Mouse (Mus musculus): ENCODE results near the gene Socs3. TPM values are rescaled to one million over a fixed set of nuclear protein-coding genes. Genes with fewer than 3 reads are reported as not detected.
A peak's percentile ranks its signal among the peaks of the same experiment; 100 is the strongest.

The Socs3 gene
- total RNA-seq, 2 experiments from 2014 or later = 3.7 to 3.8 TPM

DNA sequence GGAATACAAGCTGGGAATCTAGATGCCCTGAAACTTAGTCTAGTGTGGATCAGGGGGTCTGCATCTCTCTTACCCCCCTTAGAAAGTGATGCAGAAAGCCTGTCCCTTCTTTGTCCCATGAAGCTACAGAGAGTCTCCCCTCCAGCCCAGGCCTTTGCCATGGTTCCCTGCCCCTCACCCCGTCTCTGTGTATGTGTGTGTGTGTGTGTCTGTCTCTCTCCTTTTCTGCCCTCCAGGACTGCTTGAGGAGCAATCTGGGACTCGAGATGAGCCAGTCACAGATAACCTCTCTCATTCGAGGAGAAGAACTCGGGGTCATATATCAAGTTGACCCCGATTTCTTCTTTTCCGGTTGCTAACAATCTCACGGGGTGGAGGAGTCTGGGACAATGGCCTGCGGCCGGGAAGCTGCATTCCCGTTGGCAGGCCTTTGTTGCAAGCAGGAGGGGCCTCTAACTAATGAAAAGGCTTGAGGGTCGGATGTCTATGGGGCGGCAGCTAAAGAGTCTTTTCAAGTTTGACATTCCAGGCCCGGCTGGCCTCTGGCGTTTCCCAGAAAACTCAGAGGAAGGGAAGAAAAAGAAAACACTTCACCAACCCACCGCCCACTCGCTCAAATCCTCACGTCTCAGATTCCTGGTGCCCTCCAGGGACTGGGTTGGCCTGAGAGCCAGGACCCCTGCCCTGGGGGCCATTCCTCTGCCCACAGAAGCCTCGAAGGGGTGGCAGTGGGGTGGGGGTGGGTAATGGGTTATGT, 5.5 kb upstream of the Socs3 start:
- intact Hi-C loops (cut with DNase I) = no loop called here
- no peak for DNase-seq (ENCODE audit: low spot score in 2 of 2)

DNA sequence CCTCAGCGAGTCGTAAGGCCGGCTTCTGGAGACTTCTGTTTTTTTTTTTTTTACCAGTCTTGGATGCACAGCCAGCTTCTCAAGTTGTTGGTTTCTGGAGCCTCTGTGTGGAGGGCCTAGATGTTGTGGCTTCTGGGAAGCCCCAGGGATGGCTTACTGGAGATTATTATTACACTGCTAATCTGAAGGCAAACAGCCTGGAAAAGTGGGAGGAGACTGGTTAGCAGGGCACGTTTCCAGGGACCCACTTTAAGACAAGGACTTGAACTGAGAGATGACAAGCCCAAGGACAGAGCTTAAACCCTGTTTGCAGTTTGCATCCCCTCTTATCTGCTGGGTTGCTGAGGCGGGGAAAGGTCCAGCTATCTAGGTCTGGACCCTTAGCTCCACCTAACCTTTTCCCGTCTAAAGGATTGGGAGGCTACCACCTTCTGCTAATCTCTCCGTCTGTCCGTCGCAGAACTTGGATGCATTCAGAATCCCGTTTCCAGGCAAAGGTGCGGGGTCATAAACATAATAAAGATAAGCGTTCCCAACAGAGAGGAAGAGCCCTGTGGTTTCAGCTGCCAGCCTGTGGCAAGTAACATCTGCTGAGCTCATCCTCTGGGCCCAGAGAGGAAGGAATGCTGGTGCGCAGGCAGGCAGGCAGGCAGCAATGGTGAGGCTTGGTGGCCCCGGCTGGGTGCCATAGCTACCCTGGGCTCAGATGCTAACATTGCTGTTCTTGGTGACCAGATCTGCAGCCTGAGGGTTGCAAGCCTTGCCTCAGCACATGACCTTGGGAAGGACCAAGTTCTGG, 4.7 kb upstream of the Socs3 start:
- DNase-seq (ENCODE audit: low spot score in 2 of 2) = no peak
- intact Hi-C loops (cut with DNase I) = loop anchor here (5.0 kb wide), 1 partner anchor 62 kb away; no protein-coding TSS in a partner anchor

DNA sequence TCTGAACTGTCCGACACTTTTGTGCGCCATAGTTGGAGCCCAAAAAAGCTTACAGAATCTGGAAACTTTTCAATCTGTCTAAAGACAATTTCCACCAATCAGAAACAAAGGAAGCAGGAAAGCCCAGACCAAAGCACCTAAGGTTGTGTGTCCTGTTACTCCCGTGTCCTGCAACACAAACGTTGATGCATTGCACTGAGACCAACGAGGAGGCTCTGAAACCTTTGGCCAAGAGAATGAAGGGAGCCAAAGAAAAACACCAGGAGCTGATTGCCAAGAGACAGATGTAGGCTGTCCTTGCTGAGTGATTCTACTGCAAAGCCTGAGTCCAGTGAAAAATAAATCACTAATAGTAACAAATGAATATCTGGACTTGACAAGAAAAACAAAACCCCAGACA, 3.7 kb upstream of the Socs3 start:
- DNase-seq (ENCODE audit: low spot score in 2 of 2) = no peak
- intact Hi-C loops (cut with DNase I) = loop anchor here (5.0 kb wide), 1 partner anchor 61 kb away; no protein-coding TSS in a partner anchor

DNA sequence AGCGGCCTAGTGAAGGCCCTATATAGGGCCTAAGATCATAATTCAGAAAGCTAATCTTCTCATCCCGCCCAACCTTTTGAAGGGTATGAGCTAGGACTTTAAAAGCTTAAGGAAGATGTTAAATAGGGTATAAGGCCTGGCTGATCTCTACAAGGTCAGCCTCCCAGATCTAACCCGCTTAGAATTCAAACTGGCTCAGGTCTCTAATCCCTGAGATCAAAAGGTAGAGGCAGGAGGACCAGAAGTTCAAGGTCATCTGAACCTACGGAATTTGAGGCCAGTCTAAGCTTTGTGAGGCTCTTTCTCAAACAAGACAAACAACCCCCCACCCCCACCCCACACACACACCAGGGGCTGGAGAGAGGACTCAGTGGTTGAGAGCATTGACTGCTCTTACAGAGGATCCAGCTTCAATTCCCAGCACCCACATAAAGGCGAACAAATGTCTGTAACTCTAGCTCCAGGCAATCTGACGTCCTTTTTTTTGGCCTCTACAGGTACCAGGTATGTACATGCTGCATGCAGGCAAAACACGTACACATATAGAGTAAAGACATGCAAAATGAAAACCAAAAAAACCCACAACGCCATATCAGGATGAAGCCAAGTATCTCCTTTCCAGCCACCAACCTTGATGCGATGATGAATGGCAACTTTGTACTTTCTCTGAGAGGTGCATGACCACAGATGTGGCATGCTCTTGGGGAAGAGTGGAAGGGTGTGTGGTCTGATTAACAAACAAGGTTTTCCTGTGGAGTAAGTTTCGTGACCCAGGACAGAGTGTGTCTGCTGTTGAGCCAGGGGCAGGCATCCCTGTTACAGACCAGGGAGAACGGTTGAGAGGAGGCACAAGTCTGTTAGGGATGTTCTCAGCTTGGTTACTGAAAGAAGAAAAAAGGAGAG, 3.1 kb upstream of the Socs3 start:
- intact Hi-C loops (cut with DNase I) = loop anchor here (5.0 kb wide), 1 partner anchor 61 kb away; no protein-coding TSS in a partner anchor
- no peak for DNase-seq (ENCODE audit: low spot score in 2 of 2)

DNA sequence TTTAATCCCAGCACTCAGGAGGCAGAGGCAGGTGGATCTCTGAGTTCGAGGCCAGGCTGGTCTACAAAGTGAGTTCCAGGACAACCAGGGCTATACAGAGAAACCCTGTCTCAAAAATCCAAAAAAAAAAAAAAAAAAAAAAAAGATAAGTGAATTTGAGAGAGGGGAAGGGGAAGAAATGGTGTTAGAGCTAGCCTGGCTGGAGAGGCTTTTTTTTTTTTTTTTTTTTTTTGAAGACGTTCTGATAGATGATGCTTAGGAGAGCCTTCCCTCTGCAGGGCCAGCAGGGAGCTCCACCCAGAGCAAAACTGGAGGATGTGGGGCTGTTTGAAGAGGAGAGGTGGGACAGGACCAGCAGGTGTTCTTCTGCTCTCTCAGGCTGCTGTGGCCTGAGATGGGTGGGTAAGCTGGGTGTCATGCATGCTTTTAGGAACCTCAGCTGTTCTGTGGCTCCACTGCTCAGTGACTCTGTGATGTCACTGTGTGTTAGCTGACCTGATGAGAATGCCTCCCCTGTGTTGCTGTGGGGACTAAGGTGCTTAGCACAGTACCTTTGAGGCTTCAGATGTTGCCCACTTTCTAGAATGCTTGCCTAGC, 1.9 kb upstream of the Socs3 start:
- intact Hi-C loops (cut with DNase I) = loop anchor here (2.0 to 5.0 kb wide), 2 partner anchors 47 to 59 kb away; no protein-coding TSS in a partner anchor
- DNase-seq (ENCODE audit: low spot score in 2 of 2) = no peak

DNA sequence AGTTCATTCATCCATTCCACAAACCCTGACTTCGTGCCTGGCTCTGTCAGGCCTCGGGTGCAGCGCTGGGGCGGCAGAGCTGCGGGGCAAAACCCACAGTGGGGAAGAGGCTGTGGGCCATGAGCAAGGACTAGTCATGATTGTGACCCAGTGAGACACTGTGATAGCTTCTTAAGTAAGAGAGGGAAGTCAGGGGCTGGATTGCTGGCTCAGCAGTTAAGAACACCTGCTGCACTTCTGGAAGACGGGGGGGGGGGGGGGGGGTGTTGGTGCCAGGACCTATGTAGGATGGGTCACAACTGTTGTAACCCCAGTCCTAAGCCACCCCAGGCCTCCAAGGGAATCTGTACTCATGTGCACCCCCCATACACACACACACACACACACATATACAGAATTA, 1.3 kb upstream of the Socs3 start:
- no peak for DNase-seq (ENCODE audit: low spot score in 2 of 2)
- intact Hi-C loops (cut with DNase I) = loop anchor here (2.0 to 5.0 kb wide), 2 partner anchors 48 to 59 kb away; no protein-coding TSS in a partner anchor

DNA sequence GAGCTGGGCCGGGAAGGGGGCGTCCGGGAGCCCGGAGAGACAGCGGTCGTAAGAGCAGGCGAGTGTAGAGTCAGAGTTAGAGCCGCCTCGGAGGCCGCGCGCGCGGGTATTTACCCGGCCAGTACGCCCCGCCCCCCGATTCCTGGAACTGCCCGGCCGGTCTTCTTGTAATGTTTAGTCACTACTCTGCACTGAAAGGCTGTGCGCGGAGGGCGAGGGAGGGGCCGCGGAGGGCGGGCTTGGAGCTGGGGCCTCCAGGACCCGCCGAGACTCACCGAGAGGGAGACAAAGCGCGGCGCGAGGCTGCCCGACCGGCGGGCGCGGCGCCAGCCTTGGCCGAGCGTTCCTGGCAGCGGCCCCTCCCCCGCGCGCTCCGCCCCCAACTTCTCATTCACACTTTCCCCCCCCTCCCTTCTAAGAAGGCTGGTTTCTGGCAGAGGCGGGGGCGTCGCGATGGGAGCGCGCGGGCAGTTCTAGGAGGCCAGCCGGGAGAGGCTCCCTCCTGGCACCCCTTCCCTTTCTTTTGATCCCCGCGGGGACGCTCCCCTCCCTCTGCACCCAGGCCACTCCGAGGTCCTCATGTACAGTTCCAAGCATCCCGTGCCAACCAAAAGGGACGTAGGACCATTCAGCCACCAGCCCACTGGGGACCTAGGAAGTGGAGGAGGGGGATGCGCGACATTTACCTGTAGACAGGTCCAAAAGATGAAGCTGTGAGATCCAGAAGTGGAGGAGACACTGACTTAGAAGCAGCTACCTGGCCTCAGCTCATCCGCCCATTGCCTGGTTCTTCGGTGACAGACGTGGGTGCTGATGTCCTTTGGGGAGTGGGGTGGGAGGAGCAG, 525 bp downstream of the Socs3 start:
- intact Hi-C loops (cut with DNase I) = loop anchor here (2.0 to 5.0 kb wide), 2 partner anchors 37 to 92 kb away; no protein-coding TSS in a partner anchor
- DNase-seq (ENCODE audit: low spot score in 2 of 2) = peak; percentile 85 to 90

DNA sequence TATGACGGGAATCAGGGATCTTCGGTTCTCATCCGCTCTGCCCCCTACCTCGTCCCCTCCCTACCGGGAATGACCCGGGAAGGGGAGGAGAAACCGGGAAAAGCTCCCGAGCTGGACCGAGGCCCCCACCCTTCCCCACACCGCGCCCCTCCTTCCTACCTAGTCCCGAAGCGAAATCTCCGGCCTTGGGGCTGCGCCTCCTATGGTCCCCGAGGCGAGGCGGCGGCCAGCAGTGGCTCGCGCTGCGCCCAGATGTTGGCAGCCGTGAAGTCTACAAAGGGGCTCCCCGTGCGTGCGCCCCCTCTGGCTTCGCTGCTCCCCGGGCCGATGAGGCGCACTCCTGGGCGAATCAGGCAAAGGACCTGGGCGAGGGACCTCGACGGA, 1.1 kb downstream of the Socs3 start:
- no peak for DNase-seq (ENCODE audit: low spot score in 2 of 2)
- intact Hi-C loops (cut with DNase I) = loop anchor here (2.0 to 5.0 kb wide), 2 partner anchors 36 to 91 kb away; no protein-coding TSS in a partner anchor

DNA sequence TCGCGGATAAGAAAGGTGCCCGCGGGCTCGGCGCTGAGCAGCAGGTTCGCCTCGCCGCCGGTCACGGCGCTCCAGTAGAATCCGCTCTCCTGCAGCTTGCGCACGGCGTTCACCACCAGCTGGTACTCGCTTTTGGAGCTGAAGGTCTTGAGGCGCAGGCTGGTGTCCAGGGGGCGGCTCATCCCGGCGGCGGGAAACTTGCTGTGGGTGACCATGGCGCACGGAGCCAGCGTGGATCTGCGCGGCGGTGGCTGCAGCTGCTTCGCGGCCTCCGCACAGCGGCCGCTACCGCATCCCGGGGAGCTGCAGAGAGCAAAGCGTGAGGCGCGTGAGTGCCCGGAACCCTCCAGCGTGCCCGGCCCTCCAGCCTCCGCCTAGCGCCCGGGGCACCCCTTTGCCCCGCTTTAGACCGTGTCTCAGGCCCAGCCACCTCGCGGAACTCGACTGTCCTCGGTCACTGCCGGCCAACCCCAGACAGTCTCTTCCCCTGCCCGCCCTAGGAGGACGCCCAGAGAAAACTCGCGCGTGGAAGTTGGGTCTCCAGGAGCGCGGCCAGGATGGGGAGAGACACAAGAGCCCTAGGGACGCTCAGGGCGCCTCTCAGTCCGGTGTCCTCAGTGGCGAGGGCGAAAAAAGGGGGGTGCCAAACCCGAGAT, 1.7 kb downstream of the Socs3 start:
- intact Hi-C loops (cut with DNase I) = loop anchor here (2.0 to 5.0 kb wide), 2 partner anchors 35 to 91 kb away; no protein-coding TSS in a partner anchor
- no peak for DNase-seq (ENCODE audit: low spot score in 2 of 2)

DNA sequence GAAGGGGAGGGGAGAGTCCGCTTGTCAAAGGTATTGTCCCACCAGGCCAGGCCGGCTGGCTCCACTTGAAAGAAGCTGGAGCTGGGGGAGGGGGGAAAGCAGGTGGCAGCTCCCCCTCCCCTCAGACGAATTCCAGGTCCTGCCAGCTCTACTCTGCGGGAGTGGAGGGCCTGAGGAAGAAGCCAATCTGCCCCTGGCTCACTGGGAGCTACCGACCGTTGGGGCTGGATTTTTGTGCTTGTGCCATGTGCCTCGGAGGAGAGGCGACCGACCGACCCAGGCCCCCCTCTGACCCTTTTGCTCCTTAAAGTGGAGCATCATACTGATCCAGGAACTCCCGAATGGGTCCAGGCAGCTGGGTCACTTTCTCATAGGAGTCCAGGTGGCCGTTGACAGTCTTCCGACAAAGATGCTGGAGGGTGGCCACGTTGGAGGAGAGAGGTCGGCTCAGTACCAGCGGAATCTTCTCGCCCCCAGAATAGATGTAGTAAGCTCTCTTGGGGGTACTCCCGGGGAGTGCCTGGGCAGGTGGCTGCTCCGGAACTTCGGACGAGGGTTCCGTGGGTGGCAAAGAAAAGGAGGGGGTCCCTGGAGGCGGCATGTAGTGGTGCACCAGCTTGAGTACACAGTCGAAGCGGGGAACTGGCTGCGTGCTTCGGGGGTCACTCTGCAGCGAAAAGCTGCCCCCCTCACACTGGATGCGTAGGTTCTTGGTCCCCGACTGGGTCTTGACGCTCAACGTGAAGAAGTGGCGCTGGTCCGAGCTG, 2.4 kb downstream of the Socs3 start:
- DNase-seq (ENCODE audit: low spot score in 2 of 2) = no peak
- intact Hi-C loops (cut with DNase I) = loop anchor here (2.0 to 5.0 kb wide), 2 partner anchors 35 to 90 kb away; no protein-coding TSS in a partner anchor

DNA sequence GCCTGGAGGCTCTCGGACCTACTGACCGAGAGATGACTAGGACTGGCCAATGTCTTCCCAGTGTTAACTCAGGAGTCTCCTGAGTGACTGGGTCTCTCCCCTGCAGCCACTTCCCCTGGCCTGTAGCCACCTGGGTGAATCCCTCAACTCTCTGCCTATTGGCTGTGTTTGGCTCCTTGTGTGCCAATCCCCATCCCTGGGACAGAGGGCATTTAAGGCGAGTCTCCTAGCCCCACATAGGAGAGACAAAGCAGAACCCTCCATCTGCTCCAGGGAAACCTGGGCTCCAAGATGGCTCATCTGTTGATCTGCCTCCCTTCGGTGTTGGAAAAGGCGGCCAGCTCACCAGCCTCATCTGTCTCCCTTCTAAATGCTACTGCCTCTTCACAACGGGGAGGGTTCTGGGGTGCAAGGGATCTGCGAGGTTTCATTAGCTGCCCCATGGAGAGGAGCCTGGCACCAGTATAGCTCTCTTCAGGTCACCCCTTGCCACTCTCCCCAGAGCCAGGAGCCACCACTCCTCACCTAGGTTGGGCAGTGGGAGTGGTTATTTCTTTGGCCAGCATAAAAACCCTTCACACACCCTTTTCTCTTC, 3.2 kb downstream of the Socs3 start:
- intact Hi-C loops (cut with DNase I) = loop anchor here (5.0 kb wide), 1 partner anchor 89 kb away; no protein-coding TSS in a partner anchor
- DNase-seq (ENCODE audit: low spot score in 2 of 2) = no peak

DNA sequence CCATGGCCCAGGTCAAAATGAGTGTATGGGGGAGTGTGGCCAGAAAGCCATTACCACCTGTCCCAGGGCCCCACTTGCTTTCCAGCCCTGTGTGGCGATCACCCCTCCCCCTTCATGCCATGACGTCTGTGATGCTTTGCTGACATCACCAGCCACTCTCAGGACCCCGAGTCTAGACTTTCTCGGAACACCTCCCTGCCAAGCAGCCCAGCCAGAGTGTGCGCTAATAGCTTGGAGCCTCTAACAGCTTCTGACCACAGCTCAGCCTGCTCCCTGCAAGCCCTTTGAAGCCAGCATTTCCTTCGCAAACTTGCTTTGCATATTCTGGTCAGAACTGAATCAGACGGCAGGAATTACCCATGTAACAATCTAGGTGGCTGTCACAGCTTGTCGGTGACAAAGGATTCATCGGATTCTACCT, 4.3 kb downstream of the Socs3 start:
- DNase-seq (ENCODE audit: low spot score in 2 of 2) = no peak
- intact Hi-C loops (cut with DNase I) = loop anchor here (5.0 kb wide), 1 partner anchor 88 kb away; no protein-coding TSS in a partner anchor

DNA sequence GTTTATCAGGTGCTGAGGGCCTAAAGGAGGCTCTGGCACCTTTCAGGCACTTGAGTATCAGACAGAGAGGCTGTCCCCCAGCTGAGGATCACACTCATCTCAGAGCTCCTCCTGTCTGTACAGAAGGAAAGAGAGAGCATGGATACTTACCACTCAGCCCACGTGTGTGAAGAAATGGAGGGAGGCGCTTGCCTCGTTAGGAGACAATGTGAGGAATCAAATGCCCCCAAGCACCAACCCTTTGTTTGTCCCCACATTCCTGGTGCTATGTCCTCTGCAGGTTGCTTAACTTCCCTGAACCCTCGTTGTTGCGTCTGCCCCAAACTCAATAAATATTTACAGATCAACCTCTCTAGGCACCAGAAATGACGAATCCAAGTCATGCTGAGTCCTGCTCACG, 4.8 kb downstream of the Socs3 start:
- intact Hi-C loops (cut with DNase I) = loop anchor here (5.0 kb wide), 1 partner anchor 88 kb away; no protein-coding TSS in a partner anchor
- no peak for DNase-seq (ENCODE audit: low spot score in 2 of 2)

DNA sequence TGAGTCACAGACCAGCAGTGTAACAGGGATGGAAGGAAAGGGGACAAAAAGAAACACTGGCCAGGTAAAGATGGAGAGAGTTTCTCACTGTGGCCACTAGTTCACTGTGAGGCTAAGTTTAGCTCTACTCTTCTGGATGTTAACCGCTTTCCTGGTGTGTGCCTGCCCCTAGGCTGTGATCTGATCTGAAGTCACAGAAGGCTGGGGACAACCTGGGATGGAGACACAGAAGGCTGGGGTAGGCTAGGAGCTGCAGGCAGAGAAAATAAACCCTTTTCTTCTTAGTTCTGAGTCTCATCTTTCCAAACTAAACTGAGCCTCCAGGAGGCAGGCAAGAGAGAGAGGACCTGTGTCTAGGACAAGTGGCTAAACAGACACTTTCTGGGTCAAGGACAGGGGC, 5.6 kb downstream of the Socs3 start:
- intact Hi-C loops (cut with DNase I) = no loop called here
- DNase-seq (ENCODE audit: low spot score in 2 of 2) = no peak

DNA sequence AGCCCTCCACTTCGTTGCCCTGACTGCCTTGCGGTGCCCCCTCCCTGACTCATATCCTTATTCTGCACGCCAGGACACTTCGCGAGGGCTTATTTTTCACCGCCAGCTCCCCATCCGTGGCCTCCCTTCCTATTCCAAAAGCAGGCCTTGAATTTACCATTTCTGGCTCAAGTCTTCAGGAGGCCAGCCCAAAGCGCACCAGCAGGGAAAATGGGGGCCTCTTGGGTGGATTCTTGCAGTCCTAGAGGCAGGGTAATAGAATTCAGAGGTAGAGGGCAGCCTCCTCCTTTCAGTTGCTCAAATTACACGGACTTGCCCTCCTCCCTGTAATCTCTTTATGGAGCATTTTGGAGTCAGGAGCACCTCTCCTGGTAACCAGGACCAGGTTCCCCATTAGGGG, 6.0 kb downstream of the Socs3 start:
- no peak for DNase-seq (ENCODE audit: low spot score in 2 of 2)
- intact Hi-C loops (cut with DNase I) = no loop called here

DNA sequence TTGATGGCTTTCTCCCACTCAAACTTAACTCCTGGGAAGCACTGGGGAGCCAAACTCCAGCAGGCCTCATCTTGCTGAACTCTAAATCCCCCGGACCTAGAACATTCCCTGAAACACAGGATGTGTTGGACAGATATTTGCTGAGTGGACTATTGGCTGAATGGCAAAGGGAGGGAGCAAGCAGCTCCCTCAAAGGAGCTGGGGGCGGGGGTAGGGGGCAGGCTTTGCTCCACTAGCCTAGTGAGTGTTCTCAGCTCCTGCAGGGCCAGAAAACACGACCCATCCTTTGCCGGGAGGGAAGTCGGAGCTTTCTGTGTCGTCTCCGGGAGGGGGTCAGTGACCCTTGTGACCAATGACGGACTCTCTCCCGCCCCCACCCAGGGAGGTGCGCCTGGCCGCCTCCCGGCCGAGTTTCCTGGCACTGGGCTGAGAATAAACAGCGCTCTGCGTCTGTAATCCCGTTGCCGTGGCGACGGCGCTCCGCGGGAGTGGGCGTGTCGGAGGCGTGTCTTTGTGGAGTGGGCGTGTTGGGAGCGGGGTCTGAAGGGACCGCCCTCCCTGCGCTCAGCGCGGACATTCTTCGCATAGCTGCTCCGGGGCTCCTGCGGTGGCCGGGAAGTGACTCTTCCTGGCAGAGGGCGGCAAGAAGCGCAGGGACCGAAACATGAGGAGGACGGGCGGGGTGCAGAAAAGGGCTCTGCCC, 6.6 kb downstream of the Socs3 start:
- intact Hi-C loops (cut with DNase I) = no loop called here
- peak; percentile 95 to 96 for DNase-seq (ENCODE audit: low spot score in 2 of 2)
